Mouse (Mus musculus): ENCODE measurements around the gene Syngr3. TPM values are rescaled to one million over a fixed set of nuclear protein-coding genes. Genes with fewer than 3 reads are reported as not detected.

Syngr3 gene
- total RNA-seq (2017): not detected in 2 replicates

- no peak for ATAC-seq (replicated peaks; ENCODE audit: low read depth, poor library complexity, severe bottlenecking)
Measured at GRCm38 (mm10) chr17:24689251-24690081, at the start of gene Syngr3. Syngr3 (minus strand) TSS chr17:24689955.

GRCm38 (mm10) chr17:24738238-24738637 lies 48.5 kb upstream of the Syngr3 start:
- ATAC-seq (replicated peaks; ENCODE audit: low read depth, poor library complexity, severe bottlenecking): no peak

- ATAC-seq (replicated peaks; ENCODE audit: low read depth, poor library complexity, severe bottlenecking): peak; percentile 37
Measured at GRCm38 (mm10) chr17:24737135-24737810, 47.5 kb upstream of the Syngr3 start.

- ATAC-seq (replicated peaks; ENCODE audit: low read depth, poor library complexity, severe bottlenecking): peak; percentile 97
Measured at GRCm38 (mm10) chr17:24736330-24737051, 46.7 kb upstream of the Syngr3 start, which contains the start of gene Msrb1. Msrb1 (plus strand) TSS chr17:24736642.

GRCm38 (mm10) chr17:24735446-24735845 lies 45.7 kb upstream of the Syngr3 start:
- no peak for ATAC-seq (replicated peaks; ENCODE audit: low read depth, poor library complexity, severe bottlenecking)

- ATAC-seq (replicated peaks; ENCODE audit: low read depth, poor library complexity, severe bottlenecking): no peak
Measured at GRCm38 (mm10) chr17:24734513-24734912, 44.8 kb upstream of the Syngr3 start.

GRCm38 (mm10) chr17:24733434-24734050 lies 43.8 kb upstream of the Syngr3 start:
- ATAC-seq (replicated peaks; ENCODE audit: low read depth, poor library complexity, severe bottlenecking): no peak

GRCm38 (mm10) chr17:24732233-24732935 lies 42.6 kb upstream of the Syngr3 start:
- no peak for ATAC-seq (replicated peaks; ENCODE audit: low read depth, poor library complexity, severe bottlenecking)

GRCm38 (mm10) chr17:24730787-24731186 lies 41.0 kb upstream of the Syngr3 start:
- ATAC-seq (replicated peaks; ENCODE audit: low read depth, poor library complexity, severe bottlenecking): no peak

GRCm38 (mm10) chr17:24729067-24729466 lies 39.3 kb upstream of the Syngr3 start:
- ATAC-seq (replicated peaks; ENCODE audit: low read depth, poor library complexity, severe bottlenecking): no peak

GRCm38 (mm10) chr17:24728184-24728583 lies 38.4 kb upstream of the Syngr3 start:
- ATAC-seq (replicated peaks; ENCODE audit: low read depth, poor library complexity, severe bottlenecking): no peak

- no peak for ATAC-seq (replicated peaks; ENCODE audit: low read depth, poor library complexity, severe bottlenecking)
Measured at GRCm38 (mm10) chr17:24727618-24728017, 37.9 kb upstream of the Syngr3 start, which contains the start of gene Rpl3l. Rpl3l (plus strand) TSS chr17:24727820.

- ATAC-seq (replicated peaks; ENCODE audit: low read depth, poor library complexity, severe bottlenecking): no peak
Measured at GRCm38 (mm10) chr17:24725637-24726390, 36.1 kb upstream of the Syngr3 start.

GRCm38 (mm10) chr17:24724184-24724583 lies 34.4 kb upstream of the Syngr3 start, which contains the start of gene Ndufb10:
Ndufb10 (minus strand) TSS chr17:24724478.
- ATAC-seq (replicated peaks; ENCODE audit: low read depth, poor library complexity, severe bottlenecking): peak; percentile 64

GRCm38 (mm10) chr17:24723881-24724180 lies 34.1 kb upstream of the Syngr3 start:
- no peak for ATAC-seq (replicated peaks; ENCODE audit: low read depth, poor library complexity, severe bottlenecking)

GRCm38 (mm10) chr17:24723122-24723880 lies 33.5 kb upstream of the Syngr3 start:
- no peak for ATAC-seq (replicated peaks; ENCODE audit: low read depth, poor library complexity, severe bottlenecking)

GRCm38 (mm10) chr17:24722220-24722924 lies 32.6 kb upstream of the Syngr3 start:
- ATAC-seq (replicated peaks; ENCODE audit: low read depth, poor library complexity, severe bottlenecking): no peak
